Mouse (Mus musculus) left cerebral cortex, postnatal 4 days (tissue): ENCODE results near the gene Rock2. TPM values are rescaled to one million over a fixed set of nuclear protein-coding genes. Genes with fewer than 3 reads are reported as not detected.

Source experiments
- DNase-seq: peaks from one replicate; pipeline ENCODE4 v3.0.0-alpha.2; 2022
- intact Hi-C: fragments of 180-260 bp; cut with DNase I; formaldehyde crosslinking; loops from one replicate; pipeline ENCODE4 v1.15.1; 2025
- total RNA-seq, 2 experiments: library from RNA; stranded (reverse); gene quantifications; 2 replicates each; pipeline ENCODE4 v1.2.3; 2021

Gene Rock2
- 10 to 100 TPM; 53.2 to 57.3 TPM for total RNA-seq

GRCm38 (mm10) chr12:16894396-16895220, at the start of gene Rock2:
Gene Rock2 (plus strand): TSS chr12:16894895.
- DNase-seq = peak; percentile 87
- intact Hi-C loops = no loop called here

GRCm38 (mm10) chr12:16847204-16847792, 47.4 kb upstream of the Rock2 start:
- no peak for DNase-seq
- intact Hi-C loops = no loop called here

GRCm38 (mm10) chr12:16848501-16848900, 46.2 kb upstream of the Rock2 start:
- intact Hi-C loops = no loop called here
- no peak for DNase-seq

- intact Hi-C loops = no loop called here
- no peak for DNase-seq
Measured at GRCm38 (mm10) chr12:16849821-16850220, 44.9 kb upstream of the Rock2 start.

- intact Hi-C loops = no loop called here
- DNase-seq = no peak
Measured at GRCm38 (mm10) chr12:16850431-16851375, 44.0 kb upstream of the Rock2 start.

- intact Hi-C loops = no loop called here
- DNase-seq = peak; percentile 58
Measured at GRCm38 (mm10) chr12:16853431-16854165, 41.1 kb upstream of the Rock2 start.

- peak; percentile 62 for DNase-seq
- intact Hi-C loops = no loop called here
Measured at GRCm38 (mm10) chr12:16855632-16856305, 38.9 kb upstream of the Rock2 start.

GRCm38 (mm10) chr12:16856306-16856679, 38.4 kb upstream of the Rock2 start:
- DNase-seq = no peak
- intact Hi-C loops = no loop called here

GRCm38 (mm10) chr12:16858081-16858480, 36.6 kb upstream of the Rock2 start:
- intact Hi-C loops = no loop called here
- DNase-seq = no peak

GRCm38 (mm10) chr12:16859781-16860180, 34.9 kb upstream of the Rock2 start:
- intact Hi-C loops = no loop called here
- DNase-seq = no peak

- no peak for DNase-seq
- intact Hi-C loops = no loop called here
Measured at GRCm38 (mm10) chr12:16860533-16860932, 34.2 kb upstream of the Rock2 start.

GRCm38 (mm10) chr12:16860961-16861360, 33.7 kb upstream of the Rock2 start:
- no peak for DNase-seq
- intact Hi-C loops = no loop called here

- DNase-seq = no peak
- intact Hi-C loops = no loop called here
Measured at GRCm38 (mm10) chr12:16864477-16864876, 30.2 kb upstream of the Rock2 start.

GRCm38 (mm10) chr12:16865871-16866270, 28.8 kb upstream of the Rock2 start:
- intact Hi-C loops = no loop called here
- no peak for DNase-seq

GRCm38 (mm10) chr12:16866460-16866859, 28.2 kb upstream of the Rock2 start:
- DNase-seq = no peak
- intact Hi-C loops = no loop called here

- intact Hi-C loops = no loop called here
- DNase-seq = no peak
Measured at GRCm38 (mm10) chr12:16867306-16867705, 27.4 kb upstream of the Rock2 start.

- DNase-seq = no peak
- intact Hi-C loops = no loop called here
Measured at GRCm38 (mm10) chr12:16868618-16869017, 26.1 kb upstream of the Rock2 start.

GRCm38 (mm10) chr12:16869091-16869778, 25.5 kb upstream of the Rock2 start:
- intact Hi-C loops = no loop called here
- DNase-seq = no peak

- intact Hi-C loops = no loop called here
Measured at GRCm38 (mm10) chr12:16869870-16870404, 24.8 kb upstream of the Rock2 start.

More at GRCm38 (mm10) chr12:16869870-16870404, 24.8 kb upstream of the Rock2 start:
- no peak for DNase-seq
